Mouse (Mus musculus) erythroblast, embryonic 14.5 days (primary cell): ENCODE results near the gene Trank1. TPM values are rescaled to one million over a fixed set of nuclear protein-coding genes. Genes with fewer than 3 reads are reported as not detected.

Experiments
- H3K27me3 ChIP-seq: 2 replicates; pipeline ENCODE4 v1.6.1; 2012; ENCODE audit warnings: inconsistent platforms; ENCODE audit not compliant: control insufficient read depth
- H3K36me3 ChIP-seq: 2 replicates; pipeline ENCODE4 v1.6.1; 2012; ENCODE audit warnings: mild to moderate bottlenecking, inconsistent platforms; ENCODE audit not compliant: control insufficient read depth
- H3K4me1 ChIP-seq: 2 replicates; pipeline ENCODE4 v1.6.1; 2012; ENCODE audit warnings: inconsistent platforms; ENCODE audit not compliant: control insufficient read depth
- H3K4me3 ChIP-seq: replicated peaks from 2 replicates; pipeline ENCODE3; 2012; ENCODE audit warnings: moderate library complexity, mild to moderate bottlenecking, inconsistent platforms
- H3K9me3 ChIP-seq: 2 replicates; pipeline ENCODE4 v1.6.1; 2012; ENCODE audit warnings: low read length, inconsistent platforms, mixed read lengths; ENCODE audit not compliant: control insufficient read depth
- GATA1 ChIP-seq: IDR thresholded peaks from 2 replicates; pipeline ENCODE4 v1.6.1; 2012; ENCODE audit warnings: low read length, inconsistent platforms, mixed read lengths
- TAL1 ChIP-seq: IDR thresholded peaks from 3 replicates; pipeline ENCODE4 v1.6.1; 2012; ENCODE audit warnings: low read length, inconsistent platforms, mixed read lengths
- polyA plus RNA-seq: library from polyadenylated mRNA; stranded (reverse); fragments of >175 nt; gene quantifications from 2 replicates; pipeline ENCODE4 v1.2.3, GENCODE M21; 2012

Gene Trank1
- polyA plus RNA-seq, 1 experiment = not detected

DNA sequence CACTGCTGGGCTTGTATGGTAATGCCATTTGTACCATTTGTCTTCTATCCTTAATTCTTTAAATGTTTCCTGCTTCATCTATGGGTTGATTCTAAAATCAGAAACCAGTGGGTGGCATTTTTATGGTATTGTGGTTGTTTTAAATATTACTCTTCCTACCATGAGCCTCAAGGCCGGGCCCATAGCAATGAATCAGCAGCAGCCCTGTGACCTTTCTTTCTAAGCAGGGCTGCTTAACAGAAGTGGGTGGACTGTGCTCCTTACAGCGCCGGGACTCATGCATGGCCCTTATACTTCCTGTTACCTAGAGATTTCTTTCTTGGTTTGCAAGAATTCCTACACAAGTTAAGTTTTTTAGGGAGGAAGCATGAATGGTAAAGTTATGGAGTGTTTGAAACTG lies 41.1 kb downstream of the Trank1 start:
- no peak overlapping the region for H3K4me3 ChIP-seq
- H3K4me1 ChIP-seq = no peaks in the 10 kb centered on the region

DNA sequence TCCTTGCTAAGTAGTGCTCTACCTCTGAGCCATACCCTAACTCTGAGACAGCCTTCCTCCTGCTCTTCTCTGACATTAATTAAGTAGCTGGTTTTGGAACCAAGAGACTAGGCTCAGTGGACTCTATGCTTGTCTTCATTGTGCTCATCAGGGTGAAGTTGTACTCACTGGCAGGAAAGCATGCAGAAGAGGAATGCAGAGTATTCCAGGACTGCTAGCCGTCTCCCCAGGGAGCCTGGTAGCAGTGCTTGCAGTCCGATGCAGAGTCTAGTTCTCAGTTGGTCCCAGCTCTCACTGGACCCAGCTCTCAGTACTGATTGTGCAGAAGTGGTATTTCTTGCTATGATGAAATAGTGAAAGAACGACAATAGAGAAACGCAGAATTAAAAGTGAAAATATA lies 43.5 kb downstream of the Trank1 start:
- no peaks in the 10 kb centered on the region for H3K27me3 ChIP-seq
- H3K36me3 ChIP-seq = no peaks in the 10 kb centered on the region
- no peaks in the 10 kb centered on the region for H3K9me3 ChIP-seq
- no peak overlapping the region for H3K4me3 ChIP-seq
- H3K4me1 ChIP-seq = no peaks in the 10 kb centered on the region
- TF ChIP-seq TAL1 (no peak), GATA1 (no peak)

More for the DNA sequence above, 41.1 kb downstream of the Trank1 start:
- H3K36me3 ChIP-seq = no peaks in the 10 kb centered on the region
- H3K9me3 ChIP-seq = no peaks in the 10 kb centered on the region
- TF ChIP-seq TAL1 = no peak
- TF ChIP-seq GATA1 = no peak
- no peaks in the 10 kb centered on the region for H3K27me3 ChIP-seq

DNA sequence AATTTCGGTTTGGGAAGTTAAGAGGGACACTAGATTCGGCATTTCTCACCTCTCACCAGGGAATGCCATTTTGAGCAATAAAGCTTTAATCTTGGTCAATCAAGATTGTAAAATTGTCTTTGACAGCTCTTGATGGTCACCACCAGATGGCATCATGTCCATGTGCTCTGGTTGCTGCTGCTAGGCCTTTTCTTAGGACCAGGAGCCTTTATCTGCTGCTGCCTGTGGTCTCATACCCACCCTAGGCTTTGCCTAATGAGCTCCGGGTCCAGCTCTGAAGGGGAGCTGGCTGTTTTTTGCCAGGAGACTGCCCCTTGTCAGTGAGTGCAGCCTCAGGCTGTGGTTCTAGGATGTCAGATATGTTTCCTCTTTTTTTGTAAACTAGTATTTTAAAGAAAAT lies 44.8 kb downstream of the Trank1 start:
- no peaks in the 10 kb centered on the region for H3K4me1 ChIP-seq
- TF ChIP-seq GATA1 (no peak), TAL1 (no peak)
- no peak overlapping the region for H3K4me3 ChIP-seq
- no peaks in the 10 kb centered on the region for H3K9me3 ChIP-seq
- no peaks in the 10 kb centered on the region for H3K36me3 ChIP-seq
- H3K27me3 ChIP-seq = no peaks in the 10 kb centered on the region

DNA sequence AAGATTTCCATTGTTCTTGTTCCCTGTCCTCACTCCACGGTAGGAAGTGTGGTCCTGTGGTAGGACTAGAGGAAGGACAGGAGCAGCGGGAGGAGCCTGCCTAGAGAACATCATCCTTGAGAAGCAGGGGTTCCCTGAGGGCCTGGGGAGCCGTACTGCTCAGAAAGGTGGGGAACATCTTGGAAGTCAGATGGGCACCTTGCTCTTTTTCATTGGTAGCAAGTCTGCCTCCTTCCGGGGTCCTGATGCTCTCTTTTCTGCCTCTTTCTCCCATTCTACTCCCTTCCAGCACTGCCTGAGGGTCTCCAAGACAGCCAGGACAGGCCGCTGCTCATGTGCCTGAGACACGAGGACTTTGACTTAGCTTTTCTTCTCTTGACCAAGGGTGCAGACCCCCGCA lies 52.1 kb downstream of the Trank1 start:
- Histone ChIP-seq H3K9me3 (no peaks in the 10 kb centered on the region), H3K36me3 (no peaks in the 10 kb centered on the region), H3K4me3 (no peak overlapping the region), H3K27me3 (no peaks in the 10 kb centered on the region), H3K4me1 (no peaks in the 10 kb centered on the region)
- TF ChIP-seq GATA1 = no peak
- TF ChIP-seq TAL1 = no peak

DNA sequence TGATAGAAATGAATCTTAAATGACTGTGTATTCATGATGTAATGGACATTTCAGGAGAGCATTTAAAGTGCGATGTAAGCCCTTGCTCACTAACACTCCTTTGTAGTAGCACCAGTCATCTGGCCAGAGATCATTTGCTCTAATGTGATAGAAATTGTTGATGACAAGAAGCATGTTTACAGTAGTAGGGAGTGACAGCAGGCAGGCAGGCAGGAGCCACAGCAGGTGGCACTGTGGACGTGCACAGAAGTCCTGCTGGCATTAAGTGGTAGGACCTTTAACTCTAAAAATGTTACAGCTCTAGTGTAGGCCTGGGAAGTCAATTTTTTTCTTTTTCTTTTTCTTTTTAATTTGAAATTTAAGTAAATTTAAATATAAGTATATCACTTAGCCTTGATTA lies 56.2 kb downstream of the Trank1 start:
- H3K36me3 ChIP-seq = no peaks in the 10 kb centered on the region
- no peak overlapping the region for H3K4me3 ChIP-seq
- TF ChIP-seq TAL1 (no peak), GATA1 (no peak)
- H3K4me1 ChIP-seq = no peaks in the 10 kb centered on the region
- no peaks in the 10 kb centered on the region for H3K27me3 ChIP-seq
- no peaks in the 10 kb centered on the region for H3K9me3 ChIP-seq

DNA sequence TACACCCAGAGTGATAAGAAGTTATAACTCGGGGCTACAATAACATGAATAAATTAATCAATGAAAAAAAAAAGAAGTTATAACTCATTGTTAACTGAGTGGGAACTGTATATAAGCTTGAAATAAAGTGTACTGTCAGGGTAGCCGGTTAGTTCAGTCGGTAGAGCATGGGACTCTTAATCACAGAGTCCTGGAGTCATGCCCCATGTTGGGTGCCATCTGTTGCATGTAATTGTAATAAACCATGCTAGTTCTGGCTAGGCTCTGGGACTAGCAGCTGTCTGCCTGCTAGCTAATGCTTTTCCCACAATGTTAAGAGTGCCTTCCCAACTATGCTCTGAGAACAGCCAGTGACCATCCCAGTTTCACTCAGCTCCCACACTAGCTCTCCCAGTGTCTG lies 60.5 kb downstream of the Trank1 start:
- H3K4me1 ChIP-seq = no peaks in the 10 kb centered on the region
- H3K27me3 ChIP-seq = no peaks in the 10 kb centered on the region
- no peak for TF ChIP-seq GATA1
- no peak for TF ChIP-seq TAL1
- H3K36me3 ChIP-seq = no peaks in the 10 kb centered on the region
- no peaks in the 10 kb centered on the region for H3K9me3 ChIP-seq
- H3K4me3 ChIP-seq = no peak overlapping the region

DNA sequence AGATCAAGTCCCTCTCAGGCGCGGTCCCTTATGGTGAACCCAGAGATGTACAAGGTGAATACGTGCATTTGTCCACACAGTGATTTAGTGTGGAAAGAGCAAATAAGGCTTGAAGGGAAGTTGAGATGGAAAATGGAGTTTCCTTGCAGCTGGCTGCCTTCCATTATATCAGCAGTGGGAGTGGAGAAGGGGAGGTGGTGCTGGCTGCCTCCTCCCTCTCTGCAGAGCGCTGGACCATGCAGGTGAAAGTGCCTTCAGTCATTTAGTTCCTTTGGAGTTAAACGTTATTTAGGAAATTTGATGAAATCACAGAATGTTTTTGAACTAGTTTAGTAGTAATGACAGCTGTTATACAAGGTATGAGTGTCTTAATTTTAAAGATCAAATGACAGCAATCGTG lies 66.3 kb downstream of the Trank1 start:
- TF ChIP-seq GATA1 (no peak), TAL1 (no peak)
- H3K36me3 ChIP-seq = no peaks in the 10 kb centered on the region
- H3K9me3 ChIP-seq = no peaks in the 10 kb centered on the region
- H3K4me1 ChIP-seq = no peaks in the 10 kb centered on the region
- no peaks in the 10 kb centered on the region for H3K27me3 ChIP-seq
- no peak overlapping the region for H3K4me3 ChIP-seq

DNA sequence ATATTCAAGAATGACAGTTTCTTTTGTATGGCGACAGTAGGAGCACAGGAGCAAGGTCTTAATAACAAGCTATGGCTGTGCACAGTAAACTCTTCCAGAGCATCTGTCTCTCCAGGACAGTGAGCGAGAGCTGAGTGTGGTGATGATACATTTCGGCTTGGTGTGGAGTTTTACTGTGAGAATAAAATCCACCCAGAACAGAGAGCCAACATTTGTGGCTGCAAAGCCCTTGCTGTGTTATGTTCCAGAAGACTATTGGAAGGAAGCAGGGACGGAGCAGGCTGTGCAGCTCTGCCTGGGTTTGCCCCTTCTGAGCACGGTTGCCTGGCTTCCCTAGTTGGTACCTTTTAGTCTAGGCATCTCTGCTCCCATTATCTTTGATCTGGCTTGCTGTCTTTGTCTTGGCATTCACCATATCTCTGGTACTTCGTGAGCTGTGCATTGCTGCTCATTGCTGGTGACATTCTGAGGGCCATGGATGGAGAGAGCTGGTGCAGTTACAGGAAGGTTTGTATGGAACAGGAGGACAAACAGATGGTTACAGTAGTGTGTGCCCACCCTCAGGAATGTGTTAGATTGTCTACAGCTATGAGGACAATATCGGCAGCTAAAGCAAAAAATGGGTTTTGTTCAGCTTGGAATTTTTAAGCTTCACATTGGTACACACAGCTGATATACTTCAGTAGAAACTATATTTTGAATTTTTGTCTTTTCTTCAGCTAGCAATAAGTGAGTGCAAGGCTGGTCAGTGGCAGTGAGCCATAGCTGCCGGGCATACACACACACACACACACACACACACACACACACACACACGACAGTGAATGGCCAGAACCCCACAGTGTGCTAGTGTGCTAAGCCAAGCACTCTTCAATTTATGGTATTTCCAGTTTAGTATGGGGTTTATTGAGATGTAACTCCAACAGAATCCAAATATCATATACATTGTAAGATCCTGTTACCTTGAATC lies 69.8 kb downstream of the Trank1 start:
- H3K27me3 ChIP-seq = no peaks in the 10 kb centered on the region
- no peaks in the 10 kb centered on the region for H3K9me3 ChIP-seq
- no peaks in the 10 kb centered on the region for H3K4me1 ChIP-seq
- TF ChIP-seq TAL1 (no peak), GATA1 (no peak)
- no peak overlapping the region for H3K4me3 ChIP-seq
- no peaks in the 10 kb centered on the region for H3K36me3 ChIP-seq

DNA sequence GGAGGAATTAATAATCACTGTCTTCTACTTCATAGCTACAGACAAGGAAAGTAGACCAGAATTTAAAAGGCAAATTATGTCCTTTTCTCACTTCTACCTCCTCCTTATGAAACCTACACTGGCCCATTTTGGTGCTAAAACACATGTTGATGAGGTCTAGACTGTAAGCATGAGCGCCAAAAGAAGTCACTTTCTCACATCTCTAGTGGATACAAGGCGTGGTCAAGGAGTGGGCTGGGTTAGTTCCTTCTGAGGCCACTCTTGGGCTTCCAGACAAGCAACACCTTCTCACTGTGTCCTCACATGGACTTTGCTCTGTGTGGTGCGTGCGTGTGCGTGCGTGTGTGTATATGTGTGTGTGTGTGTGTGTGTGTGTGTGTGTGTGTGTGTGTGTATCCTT lies 70.9 kb downstream of the Trank1 start:
- Histone ChIP-seq H3K36me3 (no peaks in the 10 kb centered on the region), H3K27me3 (no peaks in the 10 kb centered on the region), H3K4me3 (no peak overlapping the region), H3K9me3 (no peaks in the 10 kb centered on the region), H3K4me1 (no peaks in the 10 kb centered on the region)
- TF ChIP-seq GATA1 (no peak), TAL1 (no peak)
